Mouse (Mus musculus): Measurements from ENCODE around the gene Spem2. TPM values are rescaled to one million over a fixed set of nuclear protein-coding genes. Genes with fewer than 3 reads are reported as not detected.

The Spem2 gene
- polyA plus RNA-seq, 1 experiment from 2014 or later = not detected

DNA sequence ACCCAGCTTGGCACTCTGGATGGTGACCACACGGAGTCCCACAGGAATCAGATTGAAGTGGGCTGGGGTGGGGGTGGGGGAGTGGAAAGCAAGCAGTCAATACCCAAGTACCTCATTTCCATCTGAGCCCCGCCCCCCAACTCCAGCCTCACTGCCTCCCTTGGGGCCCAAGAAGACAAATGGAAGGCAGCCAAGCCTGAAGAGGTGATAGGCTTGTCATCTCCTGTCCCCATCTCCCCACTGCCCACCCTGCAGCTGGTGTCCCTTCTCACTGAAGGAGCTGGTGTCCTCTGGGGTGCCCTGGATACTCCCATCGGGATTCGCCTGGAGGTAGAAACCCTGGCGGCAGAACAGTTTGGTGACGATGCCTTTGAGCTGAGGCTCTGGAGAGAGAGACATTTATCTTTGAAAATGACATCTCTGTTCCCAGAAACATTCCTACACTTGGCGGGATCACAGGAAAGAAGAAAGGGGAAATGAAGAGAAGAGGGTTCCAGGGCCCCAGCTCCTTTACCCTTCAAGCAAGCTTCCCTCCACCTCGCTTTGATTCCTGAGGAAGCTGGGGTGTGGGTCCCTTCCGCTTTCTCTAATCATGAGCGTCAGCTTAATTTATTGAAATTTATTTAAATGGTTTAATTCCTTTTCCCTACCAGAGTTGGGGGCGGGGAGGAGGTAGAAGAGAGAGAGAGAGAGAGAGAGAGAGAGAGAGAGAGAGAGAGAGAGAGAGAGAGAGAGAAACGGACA, 18.7 kb downstream of the Spem2 start:
- H3K4me2 ChIP-seq = peak overlapping the region; percentile 97
- TF ChIP-seq CTCF (IDR thresholded peaks at IDR 0.05; ENCODE audit: low read depth) = no peak
- no peak overlapping the region for H3K9ac ChIP-seq
- no peak overlapping the region for H3K27ac ChIP-seq (ENCODE audit: low read depth)
- no peaks in the 10 kb centered on the region for H3K36me3 ChIP-seq (ENCODE audit: insufficient read depth)
- ATAC-seq (ENCODE audit: insufficient read depth) (no peak), DNase-seq (peak; percentile 32)
- peaks cover 39% of the 10 kb centered on the region for H3K4me1 ChIP-seq (ENCODE audit: insufficient read depth)
- peaks cover 32% of the 10 kb centered on the region for H3K27me3 ChIP-seq (ENCODE audit: insufficient read depth, low read length)
- WGBS = 15% methylated on average over 12 of the region's 12 CpGs
- H3K9me3 ChIP-seq (ENCODE audit: low read depth, low read length) = no peaks in the 10 kb centered on the region
- peak overlapping the region; percentile 52; the same call in 1 of the 2 replicates for H3K4me3 ChIP-seq (ENCODE audit: low read depth, low read length)

DNA sequence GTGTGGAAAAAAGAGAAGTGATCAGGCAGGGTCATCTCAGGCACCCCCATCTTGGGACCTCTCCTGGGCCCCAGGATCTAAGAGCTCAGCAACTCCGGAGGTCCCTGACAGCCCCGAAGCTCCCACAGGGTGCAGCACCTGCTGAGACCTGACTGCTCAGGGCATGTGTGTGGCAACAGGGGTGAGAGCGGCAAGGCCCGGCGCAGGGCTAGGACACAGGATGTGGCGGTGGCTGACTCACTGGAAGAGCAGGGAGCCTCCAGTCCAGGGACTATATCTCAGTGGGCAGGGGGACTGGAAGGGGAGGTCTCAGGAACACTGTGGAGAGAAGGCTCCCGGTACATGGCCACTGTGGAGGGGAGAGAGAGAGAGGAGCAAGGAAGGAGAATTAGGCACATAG, 20.3 kb downstream of the Spem2 start:
- Histone ChIP-seq H3K27ac (ENCODE audit: low read depth) (no peak overlapping the region), H3K27me3 (ENCODE audit: insufficient read depth, low read length) (peaks cover 21% of the 10 kb centered on the region), H3K36me3 (ENCODE audit: insufficient read depth) (no peaks in the 10 kb centered on the region), H3K9me3 (ENCODE audit: low read depth, low read length) (no peaks in the 10 kb centered on the region), H3K4me1 (ENCODE audit: insufficient read depth) (peaks cover 26% of the 10 kb centered on the region), H3K4me3 (ENCODE audit: low read depth, low read length) (no peak overlapping the region), H3K4me2 (no peak overlapping the region), H3K9ac (no peak overlapping the region)
- ATAC-seq (ENCODE audit: insufficient read depth) (no peak), DNase-seq (no peak)
- 82% methylated on average over 7 of the region's 7 CpGs for WGBS
- no peak for TF ChIP-seq CTCF (IDR thresholded peaks at IDR 0.05; ENCODE audit: low read depth)

DNA sequence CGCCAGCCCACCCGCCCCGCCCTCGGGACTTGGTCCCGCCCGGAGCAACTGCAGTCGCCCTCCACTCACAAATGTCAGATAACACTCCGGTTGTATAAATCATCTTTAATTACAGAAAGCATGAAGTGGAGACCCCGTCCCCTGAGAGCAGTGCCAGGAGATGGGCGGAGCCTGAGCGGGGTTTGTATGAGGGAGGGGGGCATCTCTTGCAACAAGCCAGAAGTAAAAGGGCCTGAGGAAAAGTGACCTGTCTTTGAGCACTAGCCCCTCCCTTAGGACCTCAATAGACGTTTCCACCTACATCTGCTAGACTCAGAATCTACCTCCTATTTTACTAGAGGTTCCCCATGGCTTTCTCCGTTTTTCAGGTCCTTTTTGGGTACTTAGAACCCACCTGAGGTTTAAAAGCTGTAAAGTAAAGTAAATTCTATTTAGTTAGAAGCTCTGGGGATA, 22.3 kb downstream of the Spem2 start:
- 0 out of 2 replicates have a peak, but pooled peaks cover 3% of the 10 kb centered on the region for H3K27me3 ChIP-seq (ENCODE audit: insufficient read depth, low read length)

DNA sequence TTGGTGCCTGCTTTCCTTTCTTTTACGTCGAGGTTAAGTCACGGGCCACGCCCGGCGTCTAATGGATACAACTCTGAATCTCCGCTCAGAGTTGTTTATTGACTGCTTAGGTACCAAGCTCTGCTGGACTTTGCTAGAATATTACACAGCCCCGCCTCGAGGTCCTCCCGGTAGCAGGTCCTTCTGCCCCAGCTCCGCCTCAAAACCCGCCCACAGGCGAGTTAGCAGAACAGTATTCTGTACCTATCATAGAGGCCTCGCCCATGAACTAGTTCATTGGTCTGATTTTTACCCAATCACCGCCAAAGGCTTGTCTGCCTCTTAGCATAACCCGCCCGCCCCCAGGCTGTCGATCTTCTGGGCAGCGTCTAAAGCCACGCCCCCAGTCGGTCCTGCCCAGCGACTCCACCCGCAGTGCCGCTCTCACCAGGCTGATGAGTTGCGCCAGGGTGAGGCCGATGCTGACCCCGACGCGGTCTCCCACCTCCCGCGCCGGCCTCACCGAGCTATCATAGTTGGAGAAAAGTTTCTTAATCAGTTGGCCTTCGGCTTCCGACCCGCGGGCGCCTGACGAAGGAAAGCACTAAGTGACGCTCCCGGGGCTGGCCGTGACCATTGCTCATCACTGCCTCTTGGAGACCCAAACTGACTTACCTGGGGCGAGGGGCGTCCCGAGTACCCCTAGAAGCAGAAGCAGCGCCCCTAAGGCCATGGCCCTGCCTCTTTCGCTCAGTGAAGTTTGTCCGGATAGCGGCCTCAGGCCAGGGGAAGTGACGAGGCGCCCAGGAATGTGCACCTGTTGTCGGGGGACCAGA, 22.9 kb downstream of the Spem2 start, which contains the start of gene Chrnb1:
Chrnb1 (minus strand) TSS at position 776 of the 815 bp plus-strand sequence.
- Histone ChIP-seq H3K9me3 (ENCODE audit: low read depth, low read length) (no peaks in the 10 kb centered on the region), H3K4me1 (ENCODE audit: insufficient read depth) (peaks cover 13% of the 10 kb centered on the region; the same call in 1 of the 2 replicates), H3K27me3 (ENCODE audit: insufficient read depth, low read length) (0 out of 2 replicates have a peak, but pooled peaks cover 3% of the 10 kb centered on the region), H3K4me2 (peak within 1 kb of the TSS; percentile 95), H3K27ac (ENCODE audit: low read depth) (peak within 1 kb of the TSS; percentile 80), H3K9ac (peak within 1 kb of the TSS; percentile 57), H3K36me3 (ENCODE audit: insufficient read depth) (no peaks in the 10 kb centered on the region), H3K4me3 (ENCODE audit: low read depth, low read length) (peak within 1 kb of the TSS; percentile 49)
- DNase-seq (peak; percentile 96), ATAC-seq (ENCODE audit: insufficient read depth) (peak; percentile 94)
- WGBS = 2% methylated on average over 52 of the region's 52 CpGs
- no peak for TF ChIP-seq CTCF (IDR thresholded peaks at IDR 0.05; ENCODE audit: low read depth)

More for the DNA sequence above, 22.3 kb downstream of the Spem2 start:
- H3K4me3 ChIP-seq (ENCODE audit: low read depth, low read length) = peak overlapping the region; percentile 49
- no peaks in the 10 kb centered on the region for H3K36me3 ChIP-seq (ENCODE audit: insufficient read depth)
- 1% methylated on average over 13 of the region's 13 CpGs for WGBS
- no peak for TF ChIP-seq CTCF (IDR thresholded peaks at IDR 0.05; ENCODE audit: low read depth)
- no peaks in the 10 kb centered on the region for H3K9me3 ChIP-seq (ENCODE audit: low read depth, low read length)
- ATAC-seq (ENCODE audit: insufficient read depth) = no peak
- H3K4me1 ChIP-seq (ENCODE audit: insufficient read depth) = peaks cover 16% of the 10 kb centered on the region; the same call in 1 of the 2 replicates
- no peak overlapping the region for H3K27ac ChIP-seq (ENCODE audit: low read depth)
- DNase-seq = no peak
- peak overlapping the region; percentile 57; the same call in 1 of the 2 replicates for H3K9ac ChIP-seq
- H3K4me2 ChIP-seq = peak overlapping the region; percentile 95

DNA sequence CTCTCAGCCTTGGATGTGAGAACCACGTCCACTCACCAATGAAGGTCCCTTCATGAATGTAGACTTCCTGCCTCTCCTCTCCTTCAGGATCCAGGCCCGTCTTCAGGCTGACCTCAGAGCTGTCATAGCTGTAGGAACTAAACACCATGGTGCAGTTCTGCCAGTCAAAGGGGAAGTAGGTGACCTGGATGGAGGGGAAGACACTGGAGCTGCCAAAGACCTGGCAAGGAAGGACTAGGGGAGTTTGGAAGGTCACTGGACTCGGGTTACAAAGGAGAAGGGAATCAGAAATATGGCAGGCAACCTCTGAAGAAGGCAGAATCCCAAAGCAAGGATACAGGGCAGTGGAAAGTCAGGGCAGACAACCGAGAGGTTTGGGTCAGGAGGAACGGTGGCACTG, 24.8 kb downstream of the Spem2 start:
- 63% methylated on average over 5 of the region's 5 CpGs for WGBS
- Histone ChIP-seq H3K27ac (ENCODE audit: low read depth) (no peak overlapping the region), H3K4me1 (ENCODE audit: insufficient read depth) (0 out of 2 replicates have a peak, but pooled peaks cover 4% of the 10 kb centered on the region), H3K4me2 (no peak overlapping the region), H3K27me3 (ENCODE audit: insufficient read depth, low read length) (no peaks in the 10 kb centered on the region), H3K36me3 (ENCODE audit: insufficient read depth) (no peaks in the 10 kb centered on the region), H3K9me3 (ENCODE audit: low read depth, low read length) (no peaks in the 10 kb centered on the region), H3K9ac (no peak overlapping the region), H3K4me3 (ENCODE audit: low read depth, low read length) (no peak overlapping the region)
- DNase-seq (no peak), ATAC-seq (ENCODE audit: insufficient read depth) (no peak)
- TF ChIP-seq CTCF (IDR thresholded peaks at IDR 0.05; ENCODE audit: low read depth) = no peak

DNA sequence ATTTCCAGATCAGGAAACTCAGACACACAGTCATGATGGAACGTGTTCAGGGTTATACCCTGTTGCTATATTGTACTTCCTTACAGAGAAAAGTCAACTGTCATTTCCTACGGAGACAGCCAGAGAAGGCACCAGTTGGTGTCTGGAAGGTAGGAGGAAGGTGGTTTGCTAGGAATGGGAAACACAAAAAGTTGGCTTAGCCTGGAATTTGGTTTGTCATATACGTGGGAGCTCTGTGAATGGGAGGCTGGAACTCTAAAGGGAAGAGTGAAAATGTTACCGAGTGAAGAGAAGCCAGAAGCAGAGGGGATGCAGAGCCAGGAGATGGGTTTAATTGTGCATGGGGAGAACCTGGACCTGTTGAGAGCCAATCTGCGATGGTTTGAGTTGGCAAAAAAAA, 26.8 kb downstream of the Spem2 start:
- Histone ChIP-seq H3K4me1 (ENCODE audit: insufficient read depth) (0 out of 2 replicates have a peak, but pooled peaks cover 4% of the 10 kb centered on the region), H3K27me3 (ENCODE audit: insufficient read depth, low read length) (no peaks in the 10 kb centered on the region), H3K4me2 (no peak overlapping the region), H3K27ac (ENCODE audit: low read depth) (no peak overlapping the region), H3K9ac (no peak overlapping the region), H3K4me3 (ENCODE audit: low read depth, low read length) (no peak overlapping the region), H3K9me3 (ENCODE audit: low read depth, low read length) (no peaks in the 10 kb centered on the region), H3K36me3 (ENCODE audit: insufficient read depth) (no peaks in the 10 kb centered on the region)
- 69% methylated on average over 5 of the region's 5 CpGs for WGBS
- DNase-seq (no peak), ATAC-seq (ENCODE audit: insufficient read depth) (no peak)
- TF ChIP-seq CTCF (IDR thresholded peaks at IDR 0.05; ENCODE audit: low read depth) = no peak

DNA sequence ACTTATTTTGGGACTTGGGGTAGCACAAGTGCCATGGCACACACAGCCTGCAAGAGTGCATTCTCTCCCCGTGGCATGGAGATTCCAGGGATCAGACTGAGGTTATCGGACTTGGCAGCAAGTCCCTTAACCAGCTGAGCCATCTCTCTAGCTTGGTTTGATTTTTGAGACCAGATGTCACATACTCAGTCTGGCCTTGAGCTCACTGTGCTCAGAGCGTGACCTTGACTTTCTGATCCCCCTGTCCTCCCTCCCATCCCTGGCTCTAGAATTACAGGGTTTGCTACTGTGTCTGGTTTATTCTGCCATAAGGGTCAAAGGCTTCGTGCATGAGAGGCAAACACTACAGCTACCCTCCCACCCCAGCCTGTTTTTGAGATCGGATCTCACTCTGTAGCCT, 28.8 kb downstream of the Spem2 start:
- H3K27me3 ChIP-seq (ENCODE audit: insufficient read depth, low read length) = no peaks in the 10 kb centered on the region
- no peaks in the 10 kb centered on the region for H3K9me3 ChIP-seq (ENCODE audit: low read depth, low read length)
- H3K4me3 ChIP-seq (ENCODE audit: low read depth, low read length) = no peak overlapping the region
- no peak overlapping the region for H3K9ac ChIP-seq
- no peaks in the 10 kb centered on the region for H3K4me1 ChIP-seq (ENCODE audit: insufficient read depth)
- H3K36me3 ChIP-seq (ENCODE audit: insufficient read depth) = no peaks in the 10 kb centered on the region
- 54% methylated on average over 5 of the region's 5 CpGs for WGBS
- no peak overlapping the region for H3K27ac ChIP-seq (ENCODE audit: low read depth)
- no peak for ATAC-seq (ENCODE audit: insufficient read depth)
- no peak for TF ChIP-seq CTCF (IDR thresholded peaks at IDR 0.05; ENCODE audit: low read depth)
- DNase-seq = no peak
- no peak overlapping the region for H3K4me2 ChIP-seq
